ENCODE assay signal across 10 mouse cellular contexts in the genomic region with DNA sequence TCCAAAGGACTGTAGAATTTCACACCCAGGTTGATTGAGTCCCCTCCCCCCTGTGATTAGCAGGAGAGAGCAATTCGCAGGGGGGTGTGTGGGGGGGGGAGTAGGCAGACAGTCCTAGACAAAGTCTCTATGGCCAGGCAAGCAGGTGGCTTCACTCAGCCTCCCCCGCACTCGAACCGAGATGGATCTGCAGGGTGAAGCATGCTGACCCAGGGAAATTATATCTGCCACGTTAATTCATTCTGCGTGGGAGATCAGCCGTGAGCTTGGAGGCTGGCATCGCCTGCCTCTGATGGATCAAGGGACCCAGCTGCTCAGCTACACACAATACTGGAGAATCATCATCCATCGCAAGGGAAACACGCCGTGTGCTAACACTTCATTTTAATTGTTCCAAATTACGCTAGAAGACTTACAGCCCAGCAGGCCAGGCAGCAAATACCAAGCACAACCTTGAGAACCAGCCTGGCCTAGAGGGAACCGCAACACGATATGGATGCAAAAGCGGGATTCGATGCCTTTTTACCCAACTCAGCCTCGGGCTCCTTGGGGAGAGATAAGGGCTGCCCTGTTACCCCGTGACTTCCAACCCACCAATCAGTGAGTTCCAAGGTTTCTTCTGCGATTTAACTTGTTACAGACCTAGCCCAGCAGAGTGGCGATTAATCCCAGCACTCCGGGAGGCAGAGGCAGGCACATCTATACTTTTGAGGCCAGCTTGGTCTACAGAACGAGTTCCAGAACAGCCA.
DNase-seq lines count a peak whose midpoint lies in the region; ATAC-seq and TF ChIP-seq lines count a peak whose summit lies in the region.
"Had no signal": no experiment of that assay in that cellular context is flagged by ENCODE, and none has a peak within 500 bp of the region (broad histone marks: within the 10 kb centered on the region; RNA-seq: fewer than 3 reads in every experiment).

No protein-coding gene starts in this region.

- peak; percentile 94 for ATAC-seq in kidney, embryonic 16.5 days (ENCODE audit: low FRiP score, low TSS enrichment)
- ATAC-seq in hindbrain, embryonic 11.5 days (ENCODE audit: low FRiP score) = peak; percentile 55
- peak; percentile 72 for ATAC-seq in midbrain, embryonic 13.5 days
- no peak for ATAC-seq in lung, postnatal 0 days
- no peak for ATAC-seq in megakaryocyte, adult 5-6 weeks (ENCODE audit: poor library complexity, severe bottlenecking)

- H3K36me3 ChIP-seq in kidney, embryonic 16.5 days (ENCODE audit: insufficient read depth, low read length) = no peaks in the 10 kb centered on the region
- no peaks in the 10 kb centered on the region for H3K36me3 ChIP-seq in hindbrain, embryonic 11.5 days (ENCODE audit: control insufficient read depth, insufficient read depth, low read length)
- no peaks in the 10 kb centered on the region for H3K36me3 ChIP-seq in midbrain, embryonic 13.5 days
- H3K36me3 ChIP-seq in lung, postnatal 0 days (ENCODE audit: insufficient read depth, low read length) = no peaks in the 10 kb centered on the region
- H3K36me3 ChIP-seq: limb, embryonic 15.5 days had no signal

- no peaks in the 10 kb centered on the region for H3K9me3 ChIP-seq in kidney, embryonic 16.5 days (ENCODE audit: low read length)
- H3K9me3 ChIP-seq in hindbrain, embryonic 11.5 days (ENCODE audit: control insufficient read depth, low read length) = no peaks in the 10 kb centered on the region
- H3K9me3 ChIP-seq in midbrain, embryonic 13.5 days = no peaks in the 10 kb centered on the region
- H3K9me3 ChIP-seq in lung, postnatal 0 days (ENCODE audit: low read length) = no peaks in the 10 kb centered on the region
- H3K9me3 ChIP-seq: limb, embryonic 15.5 days had no signal

- no peak for TF ChIP-seq CTCF in lung, postnatal 0 days (IDR thresholded peaks at IDR 0.05)

- 19% methylated on average over 22 of the region's 22 CpGs for WGBS in kidney, embryonic 16.5 days
- 43% methylated on average over 22 of the region's 22 CpGs for WGBS in hindbrain, embryonic 11.5 days
- 37% methylated on average over 22 of the region's 22 CpGs for WGBS in midbrain, embryonic 13.5 days
- WGBS in lung, postnatal 0 days = 51% methylated on average over 22 of the region's 22 CpGs

- no peak for DNase-seq in kidney, adult 18-20 months
- peak; percentile 55 for DNase-seq in brain, adult 2 months (ENCODE audit: low read depth, low spot score)
- peak; percentile 43 for DNase-seq in hindbrain, embryonic 11.5 days (ENCODE audit: low spot score)
- no peak for DNase-seq in adrenal gland, postnatal 4 days (ENCODE audit: low spot score in 2 of 2)
- no peak for DNase-seq in lung, postnatal 0 days (ENCODE audit: low spot score)
- DNase-seq: cerebellum, postnatal 25 days had no signal

- H3K4me1 ChIP-seq in kidney, embryonic 16.5 days (ENCODE audit: insufficient read depth, low read length) = peaks cover 10% of the 10 kb centered on the region; the same call in 1 of the 2 replicates
- no peaks in the 10 kb centered on the region for H3K4me1 ChIP-seq in hindbrain, embryonic 11.5 days (replicated peaks; ENCODE audit: control insufficient read depth, insufficient read depth, low read length)
- peaks cover 29% of the 10 kb centered on the region for H3K4me1 ChIP-seq in midbrain, embryonic 13.5 days (replicated peaks)
- no peaks in the 10 kb centered on the region for H3K4me1 ChIP-seq in lung, postnatal 0 days (ENCODE audit: insufficient read depth, low read depth, low read length)

- H3K4me2 ChIP-seq in kidney, embryonic 16.5 days (replicated peaks; ENCODE audit: low read depth, low read length) = peak overlapping the region; percentile 17
- no peak overlapping the region; the same call in 1 of the 2 replicates for H3K4me2 ChIP-seq in hindbrain, embryonic 11.5 days (replicated peaks; ENCODE audit: low read depth, low read length)
- no peak overlapping the region for H3K4me2 ChIP-seq in midbrain, embryonic 13.5 days (replicated peaks)
- H3K4me2 ChIP-seq in lung, postnatal 0 days (replicated peaks; ENCODE audit: low read depth, low read length) = no peak overlapping the region
- H3K4me2 ChIP-seq: limb, embryonic 15.5 days had no signal

- peak overlapping the region; percentile 71 for H3K27ac ChIP-seq in kidney, embryonic 16.5 days (ENCODE audit: low read length)
- peak overlapping the region; percentile 30; the same call in 1 of the 2 replicates for H3K27ac ChIP-seq in hindbrain, embryonic 11.5 days (ENCODE audit: low read depth, low read length)
- peak overlapping the region; percentile 48 for H3K27ac ChIP-seq in midbrain, embryonic 13.5 days
- no peak overlapping the region for H3K27ac ChIP-seq in lung, postnatal 0 days (ENCODE audit: low read length)
- H3K27ac ChIP-seq: limb, embryonic 15.5 days had no signal

- no peak overlapping the region for H3K9ac ChIP-seq in kidney, embryonic 16.5 days (replicated peaks; ENCODE audit: low read length)
- no peak overlapping the region for H3K9ac ChIP-seq in hindbrain, embryonic 11.5 days (ENCODE audit: low read depth, low read length)
- H3K9ac ChIP-seq in midbrain, embryonic 13.5 days (replicated peaks) = no peak overlapping the region
- H3K9ac ChIP-seq in lung, postnatal 0 days (replicated peaks; ENCODE audit: low read depth) = no peak overlapping the region
- H3K9ac ChIP-seq: limb, embryonic 15.5 days had no signal

- no peak for TF ChIP-seq EP300 in lung, postnatal 0 days (IDR thresholded peaks at IDR 0.05)

- H3K4me3 ChIP-seq in kidney, embryonic 16.5 days (ENCODE audit: low read length) = no peak overlapping the region
- no peak overlapping the region for H3K4me3 ChIP-seq in hindbrain, embryonic 11.5 days (ENCODE audit: low read depth, low read length)
- no peak overlapping the region for H3K4me3 ChIP-seq in midbrain, embryonic 13.5 days (replicated peaks)
- H3K4me3 ChIP-seq in lung, postnatal 0 days (ENCODE audit: low read depth, low read length) = no peak overlapping the region
- H3K4me3 ChIP-seq: limb, embryonic 15.5 days had no signal

- no peaks in the 10 kb centered on the region for H3K27me3 ChIP-seq in kidney, embryonic 16.5 days (ENCODE audit: insufficient read depth, low read length)
- H3K27me3 ChIP-seq in hindbrain, embryonic 11.5 days (ENCODE audit: control insufficient read depth, insufficient read depth, low read length) = peaks cover 13% of the 10 kb centered on the region; the same call in 1 of the 2 replicates
- H3K27me3 ChIP-seq in midbrain, embryonic 13.5 days = no peaks in the 10 kb centered on the region
- H3K27me3 ChIP-seq in lung, postnatal 0 days (replicated peaks; ENCODE audit: insufficient read depth, low read length) = no peaks in the 10 kb centered on the region
- H3K27me3 ChIP-seq: limb, embryonic 15.5 days had no signal

Comparison
In these comparisons a context has a peak if more than half of its experiments do, and no peak if none do; other contexts are left out.
1. ATAC-seq: peak in kidney, embryonic 16.5 days (single experiment), hindbrain, embryonic 11.5 days (single experiment) and midbrain, embryonic 13.5 days (single experiment); none in lung, postnatal 0 days (single experiment) and megakaryocyte, adult 5-6 weeks (single experiment).
2. DNase-seq: peak in brain, adult 2 months (single experiment) and hindbrain, embryonic 11.5 days (single experiment); none in kidney, adult 18-20 months (single experiment), adrenal gland, postnatal 4 days (0 of 2) and lung, postnatal 0 days (single experiment).